Mouse (Mus musculus) bone marrow, adult 2 months (tissue): ENCODE measurements around the gene Paics. TPM values are rescaled to one million over a fixed set of nuclear protein-coding genes. Genes with fewer than 3 reads are reported as not detected.

ENCODE experiments used
- H3K27ac ChIP-seq: fragments of 200-500 bp; 2 replicates; pipeline ENCODE4 v1.5.1; 2012; ENCODE audit warnings: low read depth, mild to moderate bottlenecking, control low read depth, inconsistent platforms, low read length; ENCODE audit not compliant: control insufficient read depth, poor library complexity, insufficient read depth
- H3K4me1 ChIP-seq: fragments of 200-500 bp; 2 replicates; pipeline ENCODE4 v1.6.1; 2011; ENCODE audit warnings: low read length; ENCODE audit not compliant: control insufficient read depth, insufficient read depth
- H3K4me3 ChIP-seq: fragments of 200-500 bp; replicated peaks from 2 replicates; pipeline ENCODE3; 2011; ENCODE audit warnings: mild to moderate bottlenecking, low read depth, low read length, control low read depth; ENCODE audit not compliant: control insufficient read depth
- CTCF ChIP-seq: fragments of 200-500 bp; IDR thresholded peaks from 2 replicates; pipeline ENCODE4 v1.5.1; 2011; ENCODE audit warnings: low read length, control low read depth; ENCODE audit not compliant: control insufficient read depth, insufficient read depth
- POLR2A ChIP-seq: fragments of 200-500 bp; IDR thresholded peaks from 2 replicates; pipeline ENCODE4 v1.6.1; 2011; ENCODE audit warnings: low read depth, mild to moderate bottlenecking, control low read depth, low read length, borderline replicate concordance; ENCODE audit not compliant: control insufficient read depth
- WGBS: fragments of 180-500 bp; shearing (Covaris S2); methylation state at CpG from one replicate; pipeline ENCODE4 v1.1.7; 2018; 5-methylcytosine and 5-hydroxymethylcytosine counted together
- polyA plus RNA-seq: library from polyadenylated mRNA; stranded (reverse); fragments of >200 nt; gene quantifications from 2 replicates; pipeline ENCODE4 v1.2.4, GENCODE M21; 2011; ENCODE audit warnings: low replicate concordance; ENCODE audit not compliant: missing spikeins, insufficient read depth, insufficient read length

Paics gene
- polyA plus RNA-seq, 1 experiment: 84.6 TPM

- Histone ChIP-seq H3K4me1 (no peaks in the 10 kb centered on the region), H3K4me3 (no peak overlapping the region), H3K27ac (no peak overlapping the region)
- TF ChIP-seq CTCF (no peak), POLR2A (no peak)
- 76% methylated on average over 9 of the region's 9 CpGs for WGBS
Observed at GRCm38 (mm10) chr5:77010352-77010751, 59.2 kb downstream of the Paics start.

- TF ChIP-seq POLR2A (no peak), CTCF (no peak)
- no peaks in the 10 kb centered on the region for H3K4me1 ChIP-seq
- no peak overlapping the region for H3K27ac ChIP-seq
- no peak overlapping the region for H3K4me3 ChIP-seq
- WGBS: 52% methylated on average over 3 of the region's 3 CpGs
Observed at GRCm38 (mm10) chr5:77011082-77011481, 60.0 kb downstream of the Paics start.

- TF ChIP-seq CTCF (no peak), POLR2A (no peak)
- Histone ChIP-seq H3K27ac (no peak overlapping the region), H3K4me3 (no peak overlapping the region), H3K4me1 (no peaks in the 10 kb centered on the region)
- 40% methylated on average over 3 of the region's 3 CpGs for WGBS
Observed at GRCm38 (mm10) chr5:77013171-77013570, 62.1 kb downstream of the Paics start.

GRCm38 (mm10) chr5:77015544-77016482 is 64.7 kb downstream of the Paics start, which contains the start of gene Thegl:
Gene Thegl, plus strand, starts transcription at chr5:77016023.
- H3K27ac ChIP-seq: no peak within 1 kb of the TSS
- 18% methylated on average over 57 of the region's 57 CpGs for WGBS
- TF ChIP-seq POLR2A: no peak
- no peak for TF ChIP-seq CTCF
- H3K4me3 ChIP-seq: peak within 1 kb of the TSS; percentile 46
- no peaks in the 10 kb centered on the region for H3K4me1 ChIP-seq

Other genes with a start within 250 kb of the Paics start
- gene Aasdh, start 45.8 kb upstream of the Paics start, polyA plus RNA-seq: 11.6 and 16.5 TPM in 2 replicates
- 11.0 and 17.2 TPM in 2 replicates for gene Ppat, start 271 bp downstream of the Paics start, polyA plus RNA-seq
- 66.7 and 73.8 TPM in 2 replicates for gene Srp72, start 23.4 kb downstream of the Paics start, polyA plus RNA-seq
- 1.9 TPM in 1 of 2 replicates, not detected in the other for gene Arl9, start 52.7 kb downstream of the Paics start, polyA plus RNA-seq
- gene Thegl, start 64.7 kb downstream of the Paics start, polyA plus RNA-seq: 0.92 TPM in 1 of 2 replicates, not detected in the other
- gene Hopx, start 163.8 kb downstream of the Paics start, polyA plus RNA-seq: 8.3 TPM in 2 replicates